Mouse (Mus musculus) olfactory bulb, adult 2 months (tissue): Measurements from ENCODE around the gene Marco.

Source experiments
- CTCF ChIP-seq: fragments of 200-500 bp; IDR thresholded peaks from 2 replicates; pipeline ENCODE4 v1.5.1; 2012; ENCODE audit warnings: low read depth, mild to moderate bottlenecking, low read length, moderate library complexity; ENCODE audit not compliant: insufficient read depth
- POLR2A ChIP-seq: fragments of 200-500 bp; IDR thresholded peaks from 2 replicates; pipeline ENCODE4 v1.6.1; 2012; ENCODE audit warnings: mild to moderate bottlenecking, low read depth, low read length, moderate library complexity; ENCODE audit not compliant: insufficient read depth

DNA sequence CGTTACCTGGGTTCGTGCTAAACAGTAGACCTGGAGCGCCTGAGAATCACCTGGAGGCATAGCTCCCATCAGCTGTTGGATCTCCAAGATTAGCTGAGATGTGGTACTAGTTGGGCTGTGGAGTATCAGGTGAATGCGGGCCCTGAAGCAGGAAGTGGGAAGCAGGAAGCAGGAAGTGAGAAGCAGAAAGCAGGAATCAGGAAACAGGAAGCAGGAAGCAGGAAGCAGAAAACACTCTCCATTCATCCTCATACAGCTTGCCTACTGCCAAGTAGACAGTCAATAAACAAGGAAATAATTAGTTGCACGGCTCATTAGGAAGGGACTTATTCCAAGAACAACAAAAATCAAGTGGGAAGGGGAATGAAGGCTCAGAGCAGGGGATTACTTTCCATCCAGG, 69.2 kb downstream of the Marco start:
- TF ChIP-seq CTCF (no peak), POLR2A (no peak)
